Mouse (Mus musculus) C2C12 (cell line): ENCODE data around the gene Mipep.

Source experiments
- CTCF ChIP-seq: IDR thresholded peaks from one replicate; pipeline ENCODE4 v1.5.1; 2011; ENCODE audit not compliant: control insufficient read depth, insufficient read depth, insufficient read length
- FOSL1 ChIP-seq: IDR thresholded peaks from one replicate; pipeline ENCODE4 v1.8.0; 2011; ENCODE audit warnings: mild to moderate bottlenecking, low read length; ENCODE audit not compliant: poor library complexity, insufficient read depth, severe bottlenecking
- MYOD1 ChIP-seq: IDR thresholded peaks from one replicate; pipeline ENCODE4 v1.6.1; 2011; ENCODE audit warnings: low read depth; ENCODE audit not compliant: control insufficient read depth, insufficient read length
- MYOG ChIP-seq: IDR thresholded peaks from one replicate; pipeline ENCODE4 v1.6.1; 2011; ENCODE audit not compliant: control insufficient read depth, insufficient read length; ENCODE audit errors: extremely low read depth
- USF1 ChIP-seq: IDR thresholded peaks from one replicate; pipeline ENCODE4 v1.6.1; 2011; ENCODE audit warnings: low read depth, mild to moderate bottlenecking, control low read depth, moderate library complexity

DNA sequence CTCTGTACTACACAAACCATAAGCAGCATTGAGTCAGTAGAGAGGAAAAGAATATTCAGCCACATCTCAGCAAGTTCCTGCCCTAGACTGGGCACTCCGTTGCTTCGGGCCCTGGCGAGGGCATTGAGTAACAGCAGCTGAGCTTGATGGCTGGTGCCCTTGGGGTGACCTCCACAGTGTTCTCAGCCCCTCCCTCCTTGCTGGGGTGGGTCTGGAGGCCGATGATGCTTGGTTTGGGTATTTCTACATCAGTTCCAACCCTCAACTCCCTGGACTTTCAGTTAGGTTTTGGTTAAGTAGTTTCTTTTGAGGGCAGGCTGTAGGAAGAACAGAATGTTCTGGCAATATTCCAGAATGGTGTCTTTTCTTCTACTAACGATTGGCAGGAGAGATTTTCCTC, 33.7 kb downstream of the Mipep start:
- no peak for TF ChIP-seq CTCF
- TF ChIP-seq FOSL1, result no peak
- TF ChIP-seq MYOG, result no peak
- no peak for TF ChIP-seq MYOD1
- TF ChIP-seq USF1, result no peak
